Mouse (Mus musculus): Measurements from ENCODE around the gene Vps37c. TPM values are rescaled to one million over a fixed set of nuclear protein-coding genes. Genes with fewer than 3 reads are reported as not detected.

Vps37c gene
- total RNA-seq, 2 experiments from 2014 or later = 2.9 to 7.9 TPM

GRCm38 (mm10) chr19:10759983-10760831 is 71.7 kb downstream of the Vps37c start:
- no peak for ATAC-seq (replicated peaks; ENCODE audit: low FRiP score, poor library complexity, severe bottlenecking)

DNA sequence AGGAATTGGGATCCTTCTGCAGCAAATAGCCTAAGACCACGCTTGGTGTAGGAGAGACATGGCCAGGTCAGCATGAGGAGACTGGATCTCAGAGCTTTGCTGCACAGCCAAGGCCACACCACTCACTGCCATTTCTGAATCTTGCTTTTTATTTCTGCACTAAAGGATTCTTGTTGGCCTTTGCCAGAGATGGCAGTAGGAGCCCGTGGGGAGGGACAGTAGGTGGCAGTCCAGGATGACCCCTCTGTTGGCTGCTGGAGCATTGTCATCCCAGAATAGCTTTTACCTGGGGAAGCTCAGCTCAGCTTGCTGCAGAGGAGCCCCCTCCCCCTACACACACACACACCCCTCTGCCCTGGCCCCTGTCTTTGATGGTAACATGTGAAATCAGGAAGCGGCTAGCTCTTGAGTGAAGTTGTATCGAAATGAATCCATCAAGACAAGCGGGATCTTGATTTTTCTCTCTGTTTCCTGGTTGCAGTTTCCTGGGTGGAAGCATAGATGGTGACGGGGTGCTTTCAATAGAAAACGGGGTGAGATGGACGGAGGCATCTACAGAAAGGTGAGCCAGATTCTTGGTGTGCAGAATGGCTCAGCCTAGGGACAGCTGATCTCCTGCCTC is 73.4 kb downstream of the Vps37c start:
- ATAC-seq (replicated peaks; ENCODE audit: low FRiP score, poor library complexity, severe bottlenecking) = no peak

DNA sequence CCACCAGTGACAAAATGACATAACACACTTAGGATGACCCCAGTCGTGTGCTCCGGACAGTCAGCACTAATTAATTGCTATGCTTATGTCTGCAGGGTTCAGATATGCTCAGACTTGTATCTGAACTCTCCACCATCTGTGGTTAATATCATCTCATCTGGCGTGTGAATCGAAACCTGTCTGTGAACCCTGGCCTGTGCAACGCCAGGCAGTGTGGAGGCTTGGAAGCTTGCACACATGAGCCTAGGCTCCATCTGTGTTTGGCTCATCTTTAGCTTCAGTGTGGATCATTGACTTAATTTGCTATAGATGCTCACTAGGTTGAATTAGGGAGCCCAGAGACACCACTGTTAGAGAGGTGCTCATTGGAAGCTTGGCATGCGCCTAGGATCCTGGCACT is 73.9 kb downstream of the Vps37c start:
- no peak for ATAC-seq (replicated peaks; ENCODE audit: low FRiP score, poor library complexity, severe bottlenecking)

GRCm38 (mm10) chr19:10763381-10764031 is 75.0 kb downstream of the Vps37c start:
- ATAC-seq (replicated peaks; ENCODE audit: low FRiP score, poor library complexity, severe bottlenecking) = no peak

Other genes with a start within 250 kb of the Vps37c start
- not detected in 2 replicates for gene Lrrc10b, start 231.3 kb upstream of the Vps37c start, total RNA-seq (2015; ENCODE audit: low replicate concordance)
- not detected in 2 replicates for gene Lrrc10b, start 231.3 kb upstream of the Vps37c start, total RNA-seq (2017; ENCODE audit: low replicate concordance)
- not detected in 2 replicates for gene Ppp1r32, start 205.8 kb upstream of the Vps37c start, total RNA-seq (2015; ENCODE audit: low replicate concordance)
- 0.94 TPM in 1 of 2 replicates, not detected in the other for gene Ppp1r32, start 205.8 kb upstream of the Vps37c start, total RNA-seq (2017; ENCODE audit: low replicate concordance)
- 18.4 and 27.1 TPM in 2 replicates for gene Cpsf7, start 163.5 kb upstream of the Vps37c start, total RNA-seq (2015; ENCODE audit: low replicate concordance)
- gene Cpsf7, start 163.5 kb upstream of the Vps37c start, total RNA-seq (2017; ENCODE audit: low replicate concordance) = 20.4 and 20.8 TPM in 2 replicates
- gene Sdhaf2, start 162.6 kb upstream of the Vps37c start, total RNA-seq (2015; ENCODE audit: low replicate concordance) = 21.5 and 35.4 TPM in 2 replicates
- 20.1 and 34.9 TPM in 2 replicates for gene Sdhaf2, start 162.6 kb upstream of the Vps37c start, total RNA-seq (2017; ENCODE audit: low replicate concordance)
- gene Tmem216, start 132.5 kb upstream of the Vps37c start, total RNA-seq (2015; ENCODE audit: low replicate concordance) = 9.6 and 18.2 TPM in 2 replicates
- 7.2 and 21.6 TPM in 2 replicates for gene Tmem216, start 132.5 kb upstream of the Vps37c start, total RNA-seq (2017; ENCODE audit: low replicate concordance)
- gene Cyb561a3, start 111.6 kb upstream of the Vps37c start, total RNA-seq (2015; ENCODE audit: low replicate concordance) = 10.2 and 13.8 TPM in 2 replicates
- 6.7 and 7.7 TPM in 2 replicates for gene Cyb561a3, start 111.6 kb upstream of the Vps37c start, total RNA-seq (2017; ENCODE audit: low replicate concordance)
- gene Tmem138, start 111.4 kb upstream of the Vps37c start, total RNA-seq (2015; ENCODE audit: low replicate concordance) = 1.7 and 4.8 TPM in 2 replicates
- gene Tmem138, start 111.4 kb upstream of the Vps37c start, total RNA-seq (2017; ENCODE audit: low replicate concordance) = 1.8 and 4.9 TPM in 2 replicates
- gene Ddb1, start 83.4 kb upstream of the Vps37c start, total RNA-seq (2015; ENCODE audit: low replicate concordance) = 49.6 and 78.4 TPM in 2 replicates
- gene Ddb1, start 83.4 kb upstream of the Vps37c start, total RNA-seq (2017; ENCODE audit: low replicate concordance) = 197 and 283 TPM in 2 replicates
- gene Tkfc, start 83.1 kb upstream of the Vps37c start, total RNA-seq (2015; ENCODE audit: low replicate concordance) = 1.5 and 2.1 TPM in 2 replicates
- 1.1 TPM in 2 replicates for gene Tkfc, start 83.1 kb upstream of the Vps37c start, total RNA-seq (2017; ENCODE audit: low replicate concordance)
- not detected in 2 replicates for gene Vwce, start 54.5 kb upstream of the Vps37c start, total RNA-seq (2015; ENCODE audit: low replicate concordance)
- not detected in 2 replicates for gene Vwce, start 54.5 kb upstream of the Vps37c start, total RNA-seq (2017; ENCODE audit: low replicate concordance)
- not detected in 2 replicates for gene Pga5, start 10.7 kb upstream of the Vps37c start, total RNA-seq (2015; ENCODE audit: low replicate concordance)
- not detected in 2 replicates for gene Pga5, start 10.7 kb upstream of the Vps37c start, total RNA-seq (2017; ENCODE audit: low replicate concordance)
- not detected in 2 replicates for gene Cd5, start 50.3 kb downstream of the Vps37c start, total RNA-seq (2015; ENCODE audit: low replicate concordance)
- gene Cd5, start 50.3 kb downstream of the Vps37c start, total RNA-seq (2017; ENCODE audit: low replicate concordance) = 0.17 TPM in 1 of 2 replicates, not detected in the other
- gene Cd6, start 141.3 kb downstream of the Vps37c start, total RNA-seq (2015; ENCODE audit: low replicate concordance) = not detected in 2 replicates
- not detected in 2 replicates for gene Cd6, start 141.3 kb downstream of the Vps37c start, total RNA-seq (2017; ENCODE audit: low replicate concordance)
- 2.1 and 3.8 TPM in 2 replicates for gene Slc15a3, start 151.0 kb downstream of the Vps37c start, total RNA-seq (2015; ENCODE audit: low replicate concordance)
- 1.3 and 3.2 TPM in 2 replicates for gene Slc15a3, start 151.0 kb downstream of the Vps37c start, total RNA-seq (2017; ENCODE audit: low replicate concordance)
- not detected in 2 replicates for gene Tmem132a, start 181.2 kb downstream of the Vps37c start, total RNA-seq (2015; ENCODE audit: low replicate concordance)
- not detected in 2 replicates for gene Tmem132a, start 181.2 kb downstream of the Vps37c start, total RNA-seq (2017; ENCODE audit: low replicate concordance)
- gene Tmem109, start 193.3 kb downstream of the Vps37c start, total RNA-seq (2015; ENCODE audit: low replicate concordance) = 6.3 and 10.4 TPM in 2 replicates
- 2.4 and 6.6 TPM in 2 replicates for gene Tmem109, start 193.3 kb downstream of the Vps37c start, total RNA-seq (2017; ENCODE audit: low replicate concordance)
- 10.0 and 14.4 TPM in 2 replicates for gene Prpf19, start 206.5 kb downstream of the Vps37c start, total RNA-seq (2015; ENCODE audit: low replicate concordance)
- 26.3 and 59.3 TPM in 2 replicates for gene Prpf19, start 206.5 kb downstream of the Vps37c start, total RNA-seq (2017; ENCODE audit: low replicate concordance)
- gene Zp1, start 231.9 kb downstream of the Vps37c start, total RNA-seq (2015; ENCODE audit: low replicate concordance) = not detected in 2 replicates
- not detected in 2 replicates for gene Zp1, start 231.9 kb downstream of the Vps37c start, total RNA-seq (2017; ENCODE audit: low replicate concordance)
- gene Ptgdr2, start 248.4 kb downstream of the Vps37c start, total RNA-seq (2015; ENCODE audit: low replicate concordance) = not detected in 2 replicates
- not detected in 2 replicates for gene Ptgdr2, start 248.4 kb downstream of the Vps37c start, total RNA-seq (2017; ENCODE audit: low replicate concordance)

Measured in erythroblast, adult 5-6 weeks (primary cell).